Mouse (Mus musculus): ENCODE measurements around the gene Vps52. TPM values are rescaled to one million over a fixed set of nuclear protein-coding genes. Genes with fewer than 3 reads are reported as not detected.
"Not testable (repeated sequence)": the region's sequence is repeated elsewhere in the genome, so short reads cannot be mapped to it uniquely, and the experiment has no call there.

The Vps52 gene
- polyA plus RNA-seq, 1 experiment = 35.7 TPM

DNA sequence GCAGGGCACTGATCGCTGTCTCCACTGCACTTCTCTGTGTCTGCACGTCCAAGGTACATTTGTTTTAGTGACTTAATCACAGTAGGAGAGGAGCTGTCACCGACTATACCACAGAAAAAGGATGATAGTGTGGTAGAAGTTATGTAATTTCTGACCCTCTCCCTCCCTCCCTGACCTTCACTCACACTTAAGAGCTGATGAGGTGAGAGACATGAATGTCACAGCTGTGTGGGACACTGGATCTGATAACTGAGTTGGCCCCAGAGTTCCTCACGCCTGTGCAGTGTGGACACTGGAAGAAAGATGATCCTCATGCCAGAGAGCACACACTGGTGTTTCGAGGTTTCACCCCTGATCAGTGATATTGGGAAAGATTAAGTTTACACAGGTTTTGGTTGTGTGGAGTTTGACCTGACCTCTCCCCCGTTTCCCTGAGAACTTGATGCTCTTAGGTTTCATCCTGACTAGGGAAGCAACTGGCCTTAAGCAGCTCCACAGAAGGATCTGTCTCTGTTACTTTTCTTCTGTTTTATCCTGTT lies 24.0 kb downstream of the Vps52 start:
- H3K4me1 ChIP-seq (ENCODE audit: control insufficient read depth, insufficient read depth, low read length) = peaks cover 2% of the 10 kb centered on the region; the same call in 1 of the 2 replicates
- TF ChIP-seq POLR2A (IDR thresholded peaks at IDR 0.05; ENCODE audit: low read depth, low read length) (no peak), CTCF (IDR thresholded peaks at IDR 0.05; ENCODE audit: borderline replicate concordance, insufficient read depth, low read length) (no peak)
- H3K4me3 ChIP-seq (ENCODE audit: insufficient read depth, low read length) = no peak overlapping the region
- no peak overlapping the region for H3K27ac ChIP-seq (ENCODE audit: insufficient read depth, low read length)

DNA sequence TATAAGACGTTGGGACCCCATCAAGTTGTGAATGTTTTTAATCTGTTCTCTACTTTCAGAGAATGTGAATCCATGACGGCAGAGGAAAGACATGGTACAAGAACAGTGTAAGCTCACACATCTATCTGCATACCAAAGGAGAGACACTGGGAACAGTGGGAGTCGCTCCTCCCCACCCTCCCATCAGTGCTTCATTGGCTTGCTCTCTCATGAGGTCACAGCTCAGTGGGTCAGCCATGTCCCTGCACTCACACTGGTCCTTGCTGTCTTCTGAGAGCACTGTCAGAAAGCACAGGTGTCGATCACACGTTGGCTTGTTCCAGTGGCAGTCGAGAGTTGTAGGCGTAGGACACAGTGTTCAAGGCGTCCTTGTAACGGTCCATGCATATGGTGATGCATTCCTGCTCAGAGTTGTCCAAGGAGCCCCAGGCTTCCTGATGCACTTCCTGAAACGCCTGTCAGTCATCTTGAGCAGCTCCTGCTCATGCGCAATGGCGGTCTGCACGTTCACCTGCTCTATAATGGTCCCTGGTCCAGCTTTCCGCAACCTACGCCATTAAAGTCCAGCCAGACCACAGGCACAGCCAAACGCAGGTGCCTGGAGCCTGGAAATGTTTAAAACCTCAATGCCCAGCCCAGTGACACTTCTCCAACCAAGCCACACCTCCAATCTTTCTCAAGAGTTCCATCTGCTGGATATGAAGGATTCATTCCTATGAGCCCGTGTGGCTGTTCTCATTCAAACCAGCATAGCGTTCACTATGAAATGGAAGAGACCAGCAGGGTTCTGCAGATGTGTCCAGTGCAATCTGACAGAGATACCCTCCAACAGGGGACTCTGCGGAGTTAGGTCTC lies 24.8 kb downstream of the Vps52 start:
- TF ChIP-seq POLR2A (IDR thresholded peaks at IDR 0.05; ENCODE audit: low read depth, low read length) (no peak), CTCF (IDR thresholded peaks at IDR 0.05; ENCODE audit: borderline replicate concordance, insufficient read depth, low read length) (no peak)
- no peak overlapping the region for H3K27ac ChIP-seq (ENCODE audit: insufficient read depth, low read length)
- H3K4me1 ChIP-seq (ENCODE audit: control insufficient read depth, insufficient read depth, low read length) = peaks cover 2% of the 10 kb centered on the region; the same call in 1 of the 2 replicates
- H3K4me3 ChIP-seq (ENCODE audit: insufficient read depth, low read length) = no peak overlapping the region

DNA sequence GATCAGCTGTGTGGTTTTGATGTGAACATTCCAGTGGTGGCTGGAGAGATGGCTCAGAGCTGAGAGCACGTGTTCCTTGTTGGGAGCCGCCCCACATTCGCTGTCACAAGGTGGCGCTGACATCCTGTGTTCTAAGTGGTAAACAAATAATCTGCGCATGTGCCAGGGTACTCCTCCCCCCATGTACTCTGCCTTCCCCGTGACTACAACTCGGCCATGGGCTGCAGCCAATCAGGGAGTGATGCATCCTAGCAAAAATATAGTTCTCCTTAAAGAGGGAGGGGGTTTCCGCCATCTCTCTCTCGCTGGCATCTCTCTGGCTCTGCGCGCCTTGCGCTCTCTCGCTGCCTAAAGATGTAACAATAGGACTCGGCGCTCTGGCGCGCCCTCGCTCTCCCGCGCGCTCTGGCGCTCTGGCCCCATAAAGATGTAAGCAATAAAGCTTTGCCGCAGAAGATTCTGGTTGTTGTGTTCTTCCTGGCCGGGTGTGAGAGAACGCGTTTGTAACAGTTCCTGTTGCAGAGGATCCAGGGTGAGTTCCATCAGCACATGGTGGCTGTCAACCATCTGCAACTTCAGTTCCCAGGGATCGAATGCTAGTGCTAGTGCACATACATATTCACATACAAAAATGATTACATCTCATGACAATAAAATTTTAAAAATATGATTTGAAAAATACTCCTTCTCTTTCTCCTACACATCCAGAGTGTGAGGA lies 25.7 kb downstream of the Vps52 start:
- Histone ChIP-seq H3K27ac (ENCODE audit: insufficient read depth, low read length) (peak overlapping the region; percentile 23), H3K4me3 (ENCODE audit: insufficient read depth, low read length) (peak overlapping the region; percentile 48)
- H3K4me1 ChIP-seq (ENCODE audit: control insufficient read depth, insufficient read depth, low read length) = not testable (repeated sequence)
- peak; percentile 55; the same call in 1 of the 2 replicates for TF ChIP-seq CTCF (IDR thresholded peaks at IDR 0.05; ENCODE audit: borderline replicate concordance, insufficient read depth, low read length)
- peak; percentile 56 for TF ChIP-seq POLR2A (IDR thresholded peaks at IDR 0.05; ENCODE audit: low read depth, low read length)

DNA sequence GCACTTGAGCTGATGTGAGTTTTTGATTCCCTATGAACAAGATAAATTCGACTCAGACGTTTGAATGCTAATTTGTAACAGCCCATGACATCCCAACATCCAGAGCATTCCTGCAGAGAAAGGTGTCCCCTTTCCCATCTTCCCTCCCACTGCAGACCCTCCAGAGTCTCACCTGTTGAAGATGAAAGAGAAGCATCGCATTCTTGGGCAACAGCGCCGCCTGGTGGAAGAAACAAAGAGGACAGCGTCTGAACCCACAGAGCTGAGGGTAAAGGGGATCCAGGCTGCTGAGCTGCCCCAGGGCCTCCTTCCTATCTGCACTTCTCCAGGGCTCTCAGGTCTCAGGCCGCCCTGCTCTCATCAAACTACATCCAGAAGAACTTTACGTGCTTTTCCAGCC lies 26.5 kb downstream of the Vps52 start:
- peak; percentile 20; the same call in 1 of the 2 replicates for TF ChIP-seq CTCF (IDR thresholded peaks at IDR 0.05; ENCODE audit: borderline replicate concordance, insufficient read depth, low read length)
- H3K4me1 ChIP-seq (ENCODE audit: control insufficient read depth, insufficient read depth, low read length); H3K4me3 ChIP-seq (ENCODE audit: insufficient read depth, low read length); H3K27ac ChIP-seq (ENCODE audit: insufficient read depth, low read length): not testable (repeated sequence)

DNA sequence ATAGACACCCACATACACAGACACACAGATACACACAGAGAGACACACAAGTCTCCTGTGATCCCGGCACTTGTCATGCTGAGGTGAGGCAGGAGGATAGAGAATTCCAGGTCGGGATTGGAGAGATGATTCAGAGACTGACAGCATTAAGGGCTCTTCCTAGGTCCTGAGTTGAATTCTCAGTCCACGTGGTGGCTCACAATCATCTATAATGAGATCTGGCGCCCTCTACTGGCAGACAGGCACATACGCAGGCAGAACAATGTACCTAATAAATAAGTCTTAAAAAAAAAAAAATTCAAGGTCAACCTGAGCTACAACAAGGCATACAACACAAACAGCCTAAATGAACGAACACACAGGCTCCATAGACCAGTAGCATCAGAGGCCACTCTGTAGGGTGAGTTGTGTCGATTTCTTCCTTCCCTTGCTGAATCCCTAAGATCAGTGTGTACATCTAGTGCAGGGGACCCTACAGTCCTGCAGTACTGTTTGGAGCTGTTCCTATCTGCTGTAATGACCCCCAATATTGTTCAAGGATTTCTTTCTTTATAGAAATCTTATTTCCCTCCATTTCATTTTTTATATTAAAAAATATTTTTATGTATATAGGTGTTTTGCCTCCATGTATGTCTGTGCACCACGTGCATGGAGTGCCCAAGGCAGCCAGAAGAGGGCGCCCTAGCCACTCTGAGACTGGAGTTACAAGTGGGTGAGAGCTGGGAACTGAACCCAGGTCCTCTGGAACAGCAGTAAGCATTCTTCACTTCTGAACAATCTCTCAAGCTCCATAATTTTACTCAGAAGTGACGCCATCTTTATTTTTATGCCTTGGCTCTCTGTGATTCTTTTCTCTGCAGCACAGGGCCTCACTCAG lies 36.4 kb downstream of the Vps52 start:
- Histone ChIP-seq H3K4me1 (ENCODE audit: control insufficient read depth, insufficient read depth, low read length) (no peaks in the 10 kb centered on the region), H3K27ac (ENCODE audit: insufficient read depth, low read length) (no peak overlapping the region), H3K4me3 (ENCODE audit: insufficient read depth, low read length) (no peak overlapping the region)
- no peak for TF ChIP-seq POLR2A (IDR thresholded peaks at IDR 0.05; ENCODE audit: low read depth, low read length)
- peak; percentile 60; the same call in 1 of the 2 replicates for TF ChIP-seq CTCF (IDR thresholded peaks at IDR 0.05; ENCODE audit: borderline replicate concordance, insufficient read depth, low read length)

DNA sequence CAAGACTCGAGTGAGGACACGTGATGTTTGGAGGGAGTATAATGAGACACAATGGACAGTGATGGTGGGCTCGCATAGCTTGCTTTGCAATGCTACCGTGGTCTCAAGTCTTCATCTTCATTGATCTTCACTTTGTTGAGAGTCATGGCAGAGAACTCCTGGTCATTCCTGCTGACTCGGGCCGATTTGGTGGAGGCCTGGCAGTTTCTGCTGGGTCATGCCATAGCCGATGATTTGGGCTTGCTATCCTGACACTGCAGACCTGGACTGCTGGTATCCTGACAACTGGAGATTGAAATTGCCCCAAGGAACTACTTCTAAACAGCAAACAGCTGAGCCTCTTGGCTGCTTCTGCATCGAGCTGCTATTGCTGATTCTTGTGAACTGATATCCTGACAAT lies 39.3 kb downstream of the Vps52 start:
- Histone ChIP-seq H3K4me1 (ENCODE audit: control insufficient read depth, insufficient read depth, low read length) (no peaks in the 10 kb centered on the region), H3K4me3 (ENCODE audit: insufficient read depth, low read length) (no peak overlapping the region), H3K27ac (ENCODE audit: insufficient read depth, low read length) (no peak overlapping the region)
- no peak for TF ChIP-seq CTCF (IDR thresholded peaks at IDR 0.05; ENCODE audit: borderline replicate concordance, insufficient read depth, low read length)
- TF ChIP-seq POLR2A (IDR thresholded peaks at IDR 0.05; ENCODE audit: low read depth, low read length) = no peak

DNA sequence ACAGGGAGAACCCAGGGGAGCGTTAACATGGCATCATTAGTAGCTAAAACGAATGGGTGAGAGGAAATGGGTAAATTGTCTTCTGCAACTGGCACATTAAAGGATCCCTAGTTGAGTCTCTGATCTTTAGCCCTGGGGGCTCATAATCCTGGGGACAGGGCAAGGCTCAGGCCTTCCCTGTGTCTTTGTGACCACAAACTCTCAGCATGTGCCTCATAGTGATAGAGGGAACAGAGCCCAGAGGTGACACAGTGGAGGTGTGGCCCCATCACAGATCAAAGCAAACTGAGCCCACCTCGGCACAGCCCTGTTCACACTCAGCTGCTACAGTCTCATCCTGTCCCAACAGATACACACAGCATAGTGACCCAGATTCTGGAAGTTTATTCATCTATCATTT lies 40.0 kb downstream of the Vps52 start:
- Histone ChIP-seq H3K27ac (ENCODE audit: insufficient read depth, low read length) (no peak overlapping the region), H3K4me1 (ENCODE audit: control insufficient read depth, insufficient read depth, low read length) (no peaks in the 10 kb centered on the region), H3K4me3 (ENCODE audit: insufficient read depth, low read length) (no peak overlapping the region)
- TF ChIP-seq POLR2A (IDR thresholded peaks at IDR 0.05; ENCODE audit: low read depth, low read length) (no peak), CTCF (IDR thresholded peaks at IDR 0.05; ENCODE audit: borderline replicate concordance, insufficient read depth, low read length) (no peak)

DNA sequence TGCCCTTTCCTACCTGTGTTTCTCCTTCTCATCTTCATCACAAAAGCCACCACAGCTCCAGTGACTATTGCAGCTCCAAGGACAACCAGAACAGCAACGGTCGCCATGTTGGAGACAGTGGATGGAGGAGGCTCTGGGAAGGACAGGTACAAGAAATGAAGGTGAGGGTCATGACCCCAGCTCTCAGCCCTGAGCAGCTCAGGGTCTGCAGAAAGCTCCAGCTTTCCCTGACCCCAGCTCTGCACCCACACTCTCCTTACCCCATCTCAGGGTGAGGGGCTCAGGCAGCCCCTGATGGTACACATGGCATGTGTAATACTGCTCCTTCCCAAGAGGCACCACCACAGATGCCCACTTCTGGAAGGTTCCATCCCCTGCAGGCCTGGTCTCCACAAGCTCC lies 41.4 kb downstream of the Vps52 start:
- H3K27ac ChIP-seq (ENCODE audit: insufficient read depth, low read length); H3K4me3 ChIP-seq (ENCODE audit: insufficient read depth, low read length); H3K4me1 ChIP-seq (ENCODE audit: control insufficient read depth, insufficient read depth, low read length): not testable (repeated sequence)

DNA sequence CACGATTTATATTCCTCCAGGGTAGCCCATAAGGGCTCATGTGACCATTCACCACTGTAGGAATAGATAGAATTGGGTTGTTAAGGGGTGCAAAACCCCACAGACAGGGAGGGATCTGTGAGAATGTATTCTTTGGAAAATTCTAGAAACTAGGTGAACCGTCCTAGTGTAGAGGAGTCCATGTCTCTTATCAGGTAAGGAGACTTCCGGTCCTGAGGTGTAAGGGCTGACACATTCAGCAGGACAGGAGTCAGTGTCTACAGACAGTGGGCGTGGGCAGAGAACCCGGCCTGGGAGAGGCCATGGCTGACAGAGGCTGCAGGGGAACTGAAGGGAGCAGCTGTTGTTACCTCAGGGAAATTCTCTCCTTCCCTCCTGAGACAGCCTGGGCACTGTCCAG lies 43.1 kb downstream of the Vps52 start:
- peak overlapping the region; percentile 57; the same call in 1 of the 2 replicates for H3K4me3 ChIP-seq (ENCODE audit: insufficient read depth, low read length)
- H3K27ac ChIP-seq (ENCODE audit: insufficient read depth, low read length); H3K4me1 ChIP-seq (ENCODE audit: control insufficient read depth, insufficient read depth, low read length): not testable (repeated sequence)
